Mouse (Mus musculus): ENCODE data around the gene Ak1.

Ak1 gene

DNA sequence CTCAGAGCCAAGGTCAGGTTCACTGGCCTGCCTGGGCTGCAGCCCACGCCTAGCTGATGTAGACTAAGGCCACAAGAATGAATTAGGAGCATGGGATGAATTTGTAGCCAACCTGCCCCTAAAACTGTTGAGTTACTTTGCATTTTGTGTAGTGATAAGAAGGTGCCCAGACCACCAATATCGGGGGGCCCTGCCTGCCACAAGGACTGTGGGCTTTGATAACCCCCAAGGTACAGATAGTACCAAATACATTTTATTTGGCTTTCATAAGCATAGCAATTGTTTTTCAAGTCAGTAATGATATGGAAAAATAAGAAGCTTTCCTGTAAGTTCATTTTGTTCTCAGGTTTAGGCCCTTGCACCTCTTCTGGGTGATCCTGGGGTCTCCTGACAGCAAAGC is 37.3 kb downstream of the Ak1 start:
- no peak for DNase-seq

DNA sequence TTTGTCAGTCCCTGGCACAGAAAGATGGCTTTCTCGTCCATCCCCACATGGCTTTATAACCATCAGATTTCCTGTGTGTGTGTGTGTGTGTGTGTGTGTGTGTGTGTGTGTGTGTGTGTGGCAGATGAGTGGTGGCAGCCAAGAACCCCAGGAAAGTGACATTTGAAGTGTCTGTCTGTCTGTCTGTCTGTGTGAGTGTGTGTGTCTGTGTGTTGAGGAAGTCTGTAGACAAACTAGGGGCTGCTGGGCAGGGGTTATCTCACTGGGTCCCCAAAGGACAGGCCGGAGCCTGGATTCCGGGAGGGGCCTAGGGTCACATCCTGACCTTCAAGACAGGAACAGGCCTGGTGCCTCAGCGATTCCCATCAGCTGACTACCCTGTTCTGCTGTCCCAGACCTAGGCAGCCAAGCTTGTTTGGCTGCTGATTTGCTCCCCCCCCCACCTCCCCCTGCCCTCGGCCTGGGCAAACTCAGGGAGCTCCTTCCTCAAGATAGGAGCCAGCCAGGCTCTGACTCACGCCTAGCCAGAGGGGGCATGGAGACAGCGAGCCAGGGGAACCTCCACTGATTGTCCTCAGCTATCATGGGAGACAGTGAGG is 40.0 kb downstream of the Ak1 start:
- no peak for DNase-seq

DNA sequence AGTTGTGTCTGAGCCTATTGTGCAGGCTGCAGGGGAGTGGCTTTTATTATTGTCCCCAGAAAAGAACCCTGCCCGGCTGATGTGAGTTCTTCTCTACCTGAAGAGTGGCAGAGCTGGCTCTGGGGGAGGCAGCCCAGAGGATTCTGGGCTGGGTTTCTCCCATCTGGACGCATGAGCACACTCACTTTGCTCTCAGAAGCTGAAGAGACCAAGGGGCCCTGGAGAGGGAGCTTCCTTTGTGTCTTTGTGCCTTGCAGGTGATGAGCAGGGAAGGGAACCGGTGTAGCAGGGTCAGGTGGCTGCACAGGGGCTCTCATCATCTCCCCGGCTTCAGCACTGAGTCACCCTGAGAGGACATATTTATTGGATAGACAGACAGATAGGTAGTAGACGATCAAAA is 40.7 kb downstream of the Ak1 start:
- DNase-seq: no peak

DNA sequence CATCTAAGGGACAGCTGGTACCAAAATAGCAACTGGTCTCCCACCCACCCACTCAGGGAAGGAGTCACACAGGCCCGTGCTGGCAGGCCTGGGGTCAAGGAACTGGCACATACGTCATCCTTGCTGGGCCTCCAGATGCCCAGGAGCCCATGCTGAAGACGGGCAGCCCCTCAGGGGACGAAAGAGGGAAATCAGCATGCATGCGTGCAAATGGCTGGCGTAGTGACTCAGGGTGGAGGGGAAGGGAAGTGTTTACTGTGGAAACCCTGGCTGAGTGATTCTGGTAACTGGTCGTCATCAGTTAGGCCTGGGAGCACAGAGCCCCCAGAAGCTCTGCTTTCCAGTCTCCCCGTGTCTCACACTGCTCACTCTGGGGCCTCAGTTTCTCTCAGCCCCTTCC is 43.8 kb downstream of the Ak1 start:
- no peak for DNase-seq

DNA sequence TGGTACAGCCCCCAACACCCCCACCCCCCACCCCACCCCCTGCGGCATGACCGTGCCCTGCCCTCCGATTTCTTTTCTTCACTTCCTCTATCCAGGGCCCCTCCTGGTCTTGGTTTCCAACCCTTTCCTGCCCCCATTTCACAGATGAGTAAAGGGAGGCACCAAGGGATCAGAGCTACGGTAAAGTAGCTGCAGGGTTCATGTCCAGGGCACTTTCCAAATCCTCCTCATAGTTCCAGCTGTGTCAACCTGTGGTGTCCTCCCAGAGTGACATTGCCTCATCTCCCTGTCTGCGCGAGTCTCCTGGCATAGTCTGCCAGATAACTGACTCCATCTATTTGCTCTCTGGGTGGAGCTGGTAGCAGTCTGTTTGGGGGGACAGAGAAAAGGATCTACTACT is 44.3 kb downstream of the Ak1 start:
- no peak for DNase-seq

DNA sequence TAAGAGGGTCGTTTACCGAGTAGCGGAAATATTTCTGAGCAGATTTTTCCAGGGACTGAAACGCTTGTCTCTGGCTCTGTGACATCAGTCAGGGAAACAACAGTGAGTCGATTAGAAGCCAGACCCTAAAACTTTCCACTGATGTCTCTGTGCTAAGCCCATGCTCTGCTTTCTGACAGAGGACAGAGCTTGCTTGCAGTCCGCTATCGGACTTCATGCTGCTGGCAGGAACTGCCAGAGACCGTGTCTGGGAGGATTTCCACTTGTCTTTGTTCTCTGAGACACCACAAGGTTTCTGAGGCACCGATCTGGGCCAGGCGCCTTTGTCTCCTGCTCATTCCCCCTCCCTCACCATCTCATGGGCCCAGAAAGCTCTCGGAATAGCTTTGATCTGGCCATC is 46.2 kb downstream of the Ak1 start:
- no peak for DNase-seq

DNA sequence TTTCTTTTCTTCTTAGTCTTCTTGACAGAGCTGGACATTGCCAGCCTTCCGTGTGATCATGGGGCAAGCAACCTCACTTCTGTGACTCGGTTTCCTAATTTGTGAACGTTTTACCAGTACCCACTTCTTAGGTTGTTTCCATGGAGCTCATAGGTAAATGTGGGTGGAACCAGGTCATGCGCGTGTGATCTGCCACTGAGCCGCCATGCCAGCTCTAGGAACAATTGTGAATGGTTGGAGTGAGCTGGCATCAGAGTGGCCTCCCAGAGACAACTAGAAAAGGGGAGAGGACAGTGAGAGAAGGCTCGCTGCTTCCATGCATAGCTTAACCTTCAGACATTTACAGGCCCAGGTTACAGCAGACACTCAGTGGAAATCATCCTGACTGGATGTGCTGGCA is 46.6 kb downstream of the Ak1 start:
- no peak for DNase-seq

DNA sequence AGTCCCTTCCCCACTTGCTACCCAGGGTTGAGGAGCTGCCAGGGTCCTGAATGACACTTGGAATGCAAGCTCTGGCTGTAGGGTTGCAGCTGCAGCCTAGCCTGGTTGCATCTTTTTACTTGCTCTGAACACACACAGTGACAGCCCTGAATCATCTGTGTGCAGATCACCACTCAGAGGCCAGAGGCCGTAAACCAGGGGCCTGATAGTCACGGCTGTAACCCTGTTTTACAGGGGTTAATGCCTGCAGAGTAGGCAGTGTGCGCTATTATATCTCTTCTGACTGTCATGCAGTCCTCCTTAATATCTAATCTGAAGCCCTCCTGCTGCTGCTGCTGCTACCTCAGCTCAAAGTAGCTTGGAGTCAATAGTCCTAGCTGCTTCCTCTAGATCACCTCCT is 48.3 kb downstream of the Ak1 start:
- DNase-seq: no peak

DNA sequence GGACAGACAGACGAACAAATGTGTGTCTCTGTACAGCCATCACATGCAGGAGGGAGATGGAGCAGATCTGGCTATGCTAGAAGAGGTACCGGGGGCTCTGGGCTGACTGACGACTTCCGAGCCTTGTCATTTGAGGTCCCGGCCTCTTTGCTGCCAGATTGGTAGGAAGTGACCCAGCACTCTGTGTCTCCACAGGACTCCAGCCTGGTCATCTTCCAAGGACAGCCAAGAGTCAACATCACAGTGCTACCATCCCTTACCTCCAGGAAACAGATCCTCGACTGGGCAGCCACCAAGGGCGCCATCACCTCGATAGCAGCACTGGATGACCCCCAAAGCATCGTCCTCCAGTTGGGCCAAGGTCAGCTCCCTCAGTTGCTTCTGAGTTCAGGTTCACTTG is 49.6 kb downstream of the Ak1 start:
- no peak for DNase-seq

DNA sequence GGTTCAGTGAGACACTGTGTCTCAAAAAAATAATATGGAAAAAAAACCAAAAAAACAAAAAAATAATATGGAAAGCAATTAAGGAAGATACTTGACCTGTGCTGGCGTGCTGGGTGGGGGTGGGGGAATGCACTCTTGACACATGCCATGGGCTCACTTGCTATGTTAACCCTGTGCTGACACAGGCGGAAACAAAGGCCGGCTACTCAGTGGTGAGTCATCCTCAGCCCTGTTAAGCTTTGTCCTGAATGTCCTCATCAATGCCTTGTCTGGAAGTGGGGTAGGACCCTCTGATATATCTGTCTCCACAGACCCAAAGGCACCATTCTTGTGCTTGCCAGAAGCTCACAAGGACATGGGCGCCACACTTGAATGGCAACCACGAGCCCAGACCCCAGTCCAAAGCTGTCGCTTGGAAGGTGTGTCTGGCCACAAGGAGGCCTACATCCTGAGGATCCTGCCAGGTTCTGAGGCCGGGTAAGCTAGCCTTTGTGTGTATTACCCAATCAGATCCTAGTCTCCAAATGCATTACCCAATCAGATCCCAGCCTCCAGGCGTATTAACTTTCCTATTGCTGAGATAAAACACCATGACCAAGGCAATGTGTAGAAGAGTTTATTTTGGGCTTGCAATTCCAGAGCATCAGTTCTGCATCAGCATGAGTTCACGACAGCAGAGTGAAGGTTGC is 50.5 kb downstream of the Ak1 start:
- DNase-seq: no peak

DNA sequence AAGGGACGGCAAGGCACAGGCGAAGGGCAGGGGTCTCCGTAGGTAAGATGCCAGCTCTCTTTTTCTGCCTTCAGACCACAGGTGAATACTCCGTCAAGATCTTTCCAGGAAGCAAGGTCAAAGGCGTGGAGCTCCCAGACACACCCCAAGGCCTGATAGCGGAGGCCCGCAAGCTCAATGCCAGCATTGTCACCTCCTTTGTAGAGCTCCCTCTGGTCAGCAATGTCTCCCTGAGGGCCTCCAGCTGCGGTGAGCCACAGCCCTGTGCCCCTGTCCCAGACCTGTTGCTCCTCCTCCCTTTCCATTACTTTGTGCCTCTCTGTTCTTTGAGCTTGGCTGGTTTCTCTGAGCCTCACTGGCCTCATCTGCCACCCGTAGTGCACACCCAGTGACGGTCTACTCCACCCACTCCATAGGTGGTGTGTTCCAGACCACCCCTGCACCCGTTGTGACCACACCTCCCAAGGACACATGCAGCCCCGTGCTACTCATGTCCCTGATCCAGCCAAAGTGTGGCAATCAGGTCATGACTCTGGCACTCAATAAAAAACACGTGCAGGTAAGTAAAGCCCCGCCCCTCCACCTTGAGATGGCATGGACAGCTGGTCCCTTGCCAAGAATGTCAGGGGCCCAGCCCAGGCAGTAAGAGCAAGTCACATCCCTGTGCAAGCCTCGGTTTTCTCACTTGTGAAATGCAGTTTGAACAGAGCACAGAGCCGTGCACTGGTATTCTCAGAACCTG is 51.8 kb downstream of the Ak1 start:
- no peak for DNase-seq

DNA sequence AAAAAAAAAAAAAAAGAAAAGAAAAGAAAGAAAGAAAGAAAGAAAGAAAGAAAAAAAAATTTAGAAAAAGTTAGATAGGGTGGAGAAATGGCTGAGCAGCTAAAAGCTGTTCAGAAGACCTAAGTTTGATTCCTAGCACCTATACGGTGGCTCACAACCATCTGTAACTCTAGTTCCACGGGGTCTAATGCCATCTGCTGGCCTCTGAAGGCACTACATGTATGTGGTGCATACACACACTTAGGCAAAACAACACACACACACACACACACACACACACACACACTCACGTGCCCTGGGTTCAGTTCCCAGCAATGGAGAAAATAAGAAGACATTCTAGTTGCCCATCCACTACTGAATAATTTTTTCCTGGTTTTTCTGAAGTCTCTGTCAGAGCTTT is 55.3 kb downstream of the Ak1 start:
- no peak for DNase-seq

DNA sequence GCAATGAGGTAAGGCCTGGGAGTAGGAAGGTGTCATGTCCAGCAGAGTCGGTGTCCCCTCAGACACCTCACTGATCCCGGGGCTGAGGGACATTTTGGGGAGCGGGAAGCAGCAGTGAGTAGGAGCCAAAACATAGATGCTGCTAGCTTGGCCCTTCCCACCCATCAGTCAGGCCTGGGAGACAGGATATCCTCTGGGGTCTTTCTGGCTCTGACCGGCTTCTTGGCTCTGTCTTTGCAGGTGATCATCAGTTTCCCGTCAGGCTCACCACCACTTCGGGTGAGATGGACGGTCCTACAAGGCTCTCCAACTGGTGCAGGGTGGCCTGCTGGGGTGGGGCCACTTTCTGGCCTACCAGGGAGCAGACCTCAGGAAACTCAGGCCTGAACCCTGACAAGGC is 56.1 kb downstream of the Ak1 start:
- DNase-seq: no peak

DNA sequence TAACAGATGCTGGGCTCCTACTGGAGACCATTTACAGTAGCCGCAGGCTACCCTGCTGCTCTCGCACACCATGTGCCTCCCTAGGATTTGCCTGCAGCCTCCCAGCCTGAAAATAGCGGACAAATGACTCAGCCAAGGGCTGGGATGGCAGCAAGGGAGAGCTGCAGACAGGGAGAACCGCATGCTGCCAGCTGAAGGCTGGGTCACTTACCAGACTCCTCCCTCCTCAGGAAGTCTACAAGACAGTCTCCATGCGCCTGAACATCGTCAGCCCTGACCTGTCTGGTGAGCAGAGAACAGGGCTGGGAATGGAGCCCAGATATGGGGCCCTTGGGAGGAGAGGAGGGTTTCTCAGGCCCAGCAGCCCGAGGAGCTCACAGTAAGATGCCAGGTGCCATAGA is 58.5 kb downstream of the Ak1 start:
- no peak for DNase-seq

DNA sequence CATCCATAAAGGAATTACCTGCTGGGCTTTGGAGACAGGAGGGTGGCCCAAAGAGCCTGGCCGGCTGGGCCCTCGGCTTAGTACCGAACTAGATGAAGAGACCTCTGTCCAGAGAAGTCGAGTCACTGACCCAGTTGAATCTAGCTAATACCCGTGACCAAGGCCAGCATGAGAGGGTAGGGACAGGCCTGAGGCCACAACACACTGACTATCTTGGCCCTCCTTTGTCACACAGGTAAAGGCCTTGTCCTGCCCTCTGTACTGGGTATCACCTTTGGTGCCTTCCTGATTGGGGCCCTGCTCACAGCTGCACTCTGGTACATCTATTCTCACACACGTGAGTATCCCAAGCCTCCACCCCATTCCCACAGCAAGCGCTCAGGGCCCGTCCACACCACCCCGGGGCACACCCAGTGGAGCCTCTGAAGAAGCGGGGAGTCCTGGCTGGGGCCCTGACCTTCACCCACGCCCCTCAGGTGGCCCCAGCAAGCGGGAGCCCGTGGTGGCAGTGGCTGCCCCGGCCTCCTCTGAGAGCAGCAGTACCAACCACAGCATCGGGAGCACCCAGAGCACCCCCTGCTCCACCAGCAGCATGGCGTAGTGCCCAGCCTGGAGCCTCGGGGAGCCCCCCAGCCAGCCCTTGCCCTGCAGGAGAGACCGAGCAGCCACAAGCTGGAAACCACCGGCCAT is 59.5 kb downstream of the Ak1 start:
- no peak for DNase-seq

DNA sequence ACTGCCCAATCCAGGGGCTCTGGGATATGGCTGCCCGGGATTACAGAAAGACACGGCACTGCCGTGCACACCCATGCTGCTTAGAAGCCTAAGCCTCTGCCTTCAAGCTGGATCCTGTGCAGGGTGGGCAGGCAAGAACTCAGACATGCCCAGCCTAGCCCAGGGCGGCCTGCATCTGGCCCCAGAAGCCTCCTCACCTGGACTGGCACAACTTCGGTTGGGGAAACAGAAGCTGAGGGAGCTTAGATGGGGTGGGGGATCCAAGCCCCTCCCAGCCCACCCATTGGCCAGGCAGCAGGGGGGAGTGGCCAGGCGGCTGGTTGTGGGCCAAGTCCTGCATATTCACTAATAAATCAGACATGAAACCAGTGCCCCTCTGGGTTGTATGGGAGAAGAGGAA is 60.2 kb downstream of the Ak1 start:
- no peak for DNase-seq

DNA sequence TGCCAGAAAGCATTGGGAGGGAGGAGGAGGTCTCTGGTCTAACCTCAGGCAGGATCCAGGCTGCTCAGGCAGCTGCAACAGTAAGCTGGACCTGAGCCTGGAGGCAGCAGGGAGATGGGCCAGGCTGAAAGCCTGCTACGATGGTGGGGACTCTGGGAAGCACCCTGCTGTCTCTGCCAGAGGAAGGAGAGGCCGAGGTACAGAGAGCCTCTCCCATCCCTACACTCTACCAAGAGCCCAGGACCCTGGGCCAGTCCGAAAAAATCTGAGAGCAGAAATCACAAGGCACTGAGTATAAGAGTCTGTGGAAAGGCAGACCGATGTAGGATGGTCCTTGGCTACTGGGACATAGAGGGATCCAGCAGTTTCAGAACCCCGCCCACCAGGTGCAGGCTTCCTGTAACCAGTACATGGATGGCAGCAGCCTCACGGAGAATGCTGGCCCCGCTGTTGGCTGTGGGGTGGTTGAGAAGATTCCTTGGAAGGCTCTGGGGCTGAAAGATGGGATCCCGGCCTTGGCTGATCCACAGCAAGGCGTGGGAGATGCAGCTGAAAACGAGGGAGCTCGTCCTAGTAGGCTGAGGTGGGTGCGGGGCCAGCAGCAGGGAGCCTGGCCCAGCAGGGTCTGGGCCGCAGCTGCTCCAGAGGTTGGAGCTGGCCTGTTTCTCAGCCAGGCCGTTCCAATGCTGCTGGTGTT is 61.3 kb downstream of the Ak1 start:
- no peak for DNase-seq

DNA sequence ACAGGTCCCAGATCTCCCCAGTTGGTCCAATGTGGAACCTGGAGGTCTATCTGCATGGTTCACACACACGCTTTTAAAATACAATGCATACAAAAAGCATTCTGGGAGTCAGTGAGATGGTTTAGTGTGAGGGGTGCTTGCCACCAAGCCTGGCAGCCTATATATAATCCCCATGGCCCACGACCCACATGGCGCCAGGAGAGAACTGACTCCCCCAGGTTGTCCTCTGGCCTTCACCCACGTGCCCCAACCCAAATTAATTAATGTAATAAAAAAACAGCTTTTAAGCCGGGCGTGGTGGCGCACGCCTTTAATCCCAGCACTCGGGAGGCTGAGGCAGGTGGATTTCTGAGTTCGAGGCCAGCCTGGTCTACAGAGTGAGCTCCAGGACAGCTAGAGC is 62.1 kb downstream of the Ak1 start:
- DNase-seq: no peak

Measured in embryo, embryonic 11 days (tissue).